Mouse (Mus musculus): ENCODE measurements at regions not wholly inside any gene's neighbourhood (a gene's known extent, or its start where the extent isn't known, plus 50 kb on each side); places are given as distances from the start of the nearest gene placed in this dataset.

GRCm38 (mm10) chr12:48929035-48929434 lies 453.4 kb upstream of the Foxg1 start:
- in situ Hi-C loops (cut with MboI, MseI): no loop called here

GRCm38 (mm10) chr12:48946505-48946904 lies 436.0 kb upstream of the Foxg1 start:
- in situ Hi-C loops (cut with MboI, MseI): no loop called here

GRCm38 (mm10) chr12:48959289-48960005 lies 423.0 kb upstream of the Foxg1 start:
- in situ Hi-C loops (cut with MboI, MseI): loop anchor here (10.0 kb wide), 1 partner anchor 525 kb away; no protein-coding TSS in a partner anchor

- in situ Hi-C loops (cut with MboI, MseI): loop anchor here (10.0 kb wide), 1 partner anchor 525 kb away; no protein-coding TSS in a partner anchor
Observed at GRCm38 (mm10) chr12:48960056-48960455, 422.4 kb upstream of the Foxg1 start.

- in situ Hi-C loops (cut with MboI, MseI): loop anchor here (10.0 kb wide), 1 partner anchor 529 kb away; no protein-coding TSS in a partner anchor
Observed at GRCm38 (mm10) chr12:48963451-48963850, 419.0 kb upstream of the Foxg1 start.
